Mouse (Mus musculus) Patski (cell line): ENCODE measurements around the gene Fam102b. TPM values are rescaled to one million over a fixed set of nuclear protein-coding genes. Genes with fewer than 3 reads are reported as not detected.
A peak's percentile ranks its signal among the peaks of the same experiment; 100 is the strongest.

Experiments
- ATAC-seq: fragments of 100-300 bp; one replicate; pipeline ENCODE4 v1.8.0; 2021
- CTCF ChIA-PET: fragments of 350-600 bp; sonication (Branson Sonifier 250); formaldehyde crosslinking; loops from one replicate; lab custom pipeline; 2022; ENCODE audit warnings: inconsistent platforms; lab: Charles Lee
- POLR2A ChIA-PET: fragments of 350-600 bp; sonication (Branson Sonifier 250); formaldehyde crosslinking; loops from one replicate; lab custom pipeline; 2022; ENCODE audit warnings: antibody characterized with exemption, inconsistent platforms; lab: Charles Lee
- DNase-seq: peaks from one replicate; pipeline ENCODE4 v3.0.0-alpha.2; 2011; ENCODE audit warnings: low read depth, low spot score
- H3K27me3 ChIP-seq: fragments of 371-371 bp; one replicate; pipeline ENCODE4 v1.5.1; 2021
- CTCF ChIP-seq: fragments of 100-300 bp; IDR thresholded peaks from one replicate; pipeline ENCODE4 v1.5.1; 2021
- in situ Hi-C: fragments of 300-500 bp; cut with MboI; formaldehyde crosslinking; loops from 3 replicates; pipeline ENCODE4 v1.11.1; 2018; ENCODE audit warnings: low pct_unique_long_range_greater_than_20kb, mixed read lengths
- polyA plus RNA-seq: library from polyadenylated mRNA; unstranded; gene quantifications from one replicate; pipeline ENCODE4 v1.2.3, GENCODE M21; 2021

Gene Fam102b
- polyA plus RNA-seq: 30.5 TPM

- POLR2A ChIA-PET: interaction anchor here (0.6 to 1.8 kb wide), 6 partner anchors 10 to 116 kb away, joined by 3 to 10 read pairs (median 4); partner anchors contain the start of gene Prpf38b
- CTCF ChIA-PET: interaction anchor here (0.7 to 7.2 kb wide), 30 partner anchors 8 to 461 kb away, joined by 3 to 85 read pairs (median 5); partner anchors contain the start of gene Prpf38b
- ATAC-seq (peak; percentile 93), DNase-seq (peak; percentile 37)
- in situ Hi-C loops: loop anchor here (5.0 to 10.0 kb wide), 2 partner anchors 35 to 467 kb away; no protein-coding TSS in a partner anchor
- H3K27me3 ChIP-seq: no peaks in the 10 kb centered on the region
- TF ChIP-seq CTCF: peak; percentile 100
These were observed at the start of gene Fam102b for GRCm38 (mm10) chr3:109027515-109027987. TSS of gene Fam102b (minus strand) at chr3:109027607.

- peak; percentile 65 for ATAC-seq
- in situ Hi-C loops: loop anchor here (5.0 to 10.0 kb wide), 2 partner anchors 36 to 368 kb away; partner anchors contain the start of gene Fam102b
These were observed 35.6 kb upstream of the Fam102b start for GRCm38 (mm10) chr3:109062989-109063388.

GRCm38 (mm10) chr3:109062391-109062790 is 35.0 kb upstream of the Fam102b start:
- TF ChIP-seq CTCF: no peak
- no peaks in the 10 kb centered on the region for H3K27me3 ChIP-seq
- POLR2A ChIA-PET: interaction anchor here (1.8 kb wide), 1 partner anchor 36 kb away, joined by 7 read pairs; no protein-coding TSS in a partner anchor
- DNase-seq (no peak), ATAC-seq (no peak)
- in situ Hi-C loops: loop anchor here (5.0 to 10.0 kb wide), 2 partner anchors 35 to 368 kb away; partner anchors contain the start of gene Fam102b
- CTCF ChIA-PET: interaction anchor here (0.6 to 6.4 kb wide), 12 partner anchors 8 to 429 kb away, joined by 3 to 62 read pairs (median 4); partner anchors contain the start of gene Fam102b

More at GRCm38 (mm10) chr3:109062989-109063388, 35.6 kb upstream of the Fam102b start:
- H3K27me3 ChIP-seq: no peaks in the 10 kb centered on the region
- peak; percentile 19 for DNase-seq
- POLR2A ChIA-PET: interaction anchor here (1.8 kb wide), 1 partner anchor 36 kb away, joined by 7 read pairs; no protein-coding TSS in a partner anchor
- CTCF ChIA-PET: interaction anchor here (0.6 to 6.4 kb wide), 12 partner anchors 9 to 428 kb away, joined by 3 to 62 read pairs (median 4); partner anchors contain the start of gene Fam102b
- TF ChIP-seq CTCF: peak; percentile 82

GRCm38 (mm10) chr3:109059903-109060302 is 32.5 kb upstream of the Fam102b start:
- in situ Hi-C loops: loop anchor here (5.0 to 10.0 kb wide), 2 partner anchors 33 to 365 kb away; partner anchors contain the start of gene Fam102b
- no peak for ATAC-seq
- H3K27me3 ChIP-seq: no peaks in the 10 kb centered on the region
- DNase-seq: no peak
- ChIA-PET POLR2A (no interaction called here), CTCF (interaction anchor here (0.9 to 6.4 kb wide), 3 partner anchors 10 to 33 kb away, joined by 3 to 62 read pairs (median 3); partner anchors contain the start of gene Fam102b)
- TF ChIP-seq CTCF: no peak

GRCm38 (mm10) chr3:109051946-109052331 is 24.5 kb upstream of the Fam102b start:
- ChIA-PET POLR2A (interaction anchor here (0.9 to 1.1 kb wide), 2 partner anchors 10 to 24 kb away, joined by 3 to 4 read pairs; partner anchors contain the start of gene Fam102b), CTCF (interaction anchor here (2.1 to 4.5 kb wide), 2 partner anchors 11 to 25 kb away, joined by 9 to 25 read pairs; partner anchors contain the start of gene Fam102b)
- no peaks in the 10 kb centered on the region for H3K27me3 ChIP-seq
- no peak for ATAC-seq
- in situ Hi-C loops: no loop called here
- DNase-seq: no peak
- no peak for TF ChIP-seq CTCF

GRCm38 (mm10) chr3:109051056-109051945 is 23.9 kb upstream of the Fam102b start:
- POLR2A ChIA-PET: interaction anchor here (0.9 to 1.1 kb wide), 2 partner anchors 10 to 24 kb away, joined by 3 to 4 read pairs; partner anchors contain the start of gene Fam102b
- no peaks in the 10 kb centered on the region for H3K27me3 ChIP-seq
- ATAC-seq (peak; percentile 31), DNase-seq (no peak)
- TF ChIP-seq CTCF: no peak
- CTCF ChIA-PET: interaction anchor here (1.2 to 4.5 kb wide), 4 partner anchors 11 to 24 kb away, joined by 4 to 25 read pairs (median 9); partner anchors contain the start of gene Fam102b
- in situ Hi-C loops: no loop called here

- H3K27me3 ChIP-seq: no peaks in the 10 kb centered on the region
- TF ChIP-seq CTCF: no peak
- ChIA-PET POLR2A (interaction anchor here (0.6 kb wide), 1 partner anchor 10 kb away, joined by 3 read pairs; no protein-coding TSS in a partner anchor), CTCF (interaction anchor here (1.1 to 4.5 kb wide), 3 partner anchors 13 to 21 kb away, joined by 3 to 25 read pairs (median 4); partner anchors contain the start of gene Fam102b)
- no peak for ATAC-seq
- DNase-seq: no peak
- in situ Hi-C loops: no loop called here
These were observed 20.4 kb upstream of the Fam102b start for GRCm38 (mm10) chr3:109047707-109048283.

- ATAC-seq (no peak), DNase-seq (no peak)
- H3K27me3 ChIP-seq: no peaks in the 10 kb centered on the region
- POLR2A ChIA-PET: no interaction called here
- TF ChIP-seq CTCF: no peak
- in situ Hi-C loops: no loop called here
- CTCF ChIA-PET: interaction anchor here (0.9 to 11.1 kb wide), 2 partner anchors 16 to 18 kb away, joined by 4 to 85 read pairs; partner anchors contain the start of gene Fam102b
These were observed 19.0 kb upstream of the Fam102b start for GRCm38 (mm10) chr3:109046428-109046827.

- DNase-seq (no peak), ATAC-seq (no peak)
- in situ Hi-C loops: no loop called here
- TF ChIP-seq CTCF: no peak
- CTCF ChIA-PET: interaction anchor here (0.8 to 11.1 kb wide), 3 partner anchors 15 to 19 kb away, joined by 4 to 85 read pairs (median 4); partner anchors contain the start of gene Fam102b
- H3K27me3 ChIP-seq: no peaks in the 10 kb centered on the region
- POLR2A ChIA-PET: no interaction called here
These were observed 16.0 kb upstream of the Fam102b start for GRCm38 (mm10) chr3:109043395-109043794.
